Mouse (Mus musculus): Measurements from ENCODE around the gene Prpf8. TPM values are rescaled to one million over a fixed set of nuclear protein-coding genes. Genes with fewer than 3 reads are reported as not detected.
A peak's percentile ranks its signal among the peaks of the same experiment; 100 is the strongest.

The Prpf8 gene
- polyA plus RNA-seq, 1 experiment, result 110 TPM

GRCm38 (mm10) chr11:75558101-75558500 lies 71.5 kb downstream of the Prpf8 start:
- no peak for TF ChIP-seq POLR2A (IDR thresholded peaks at IDR 0.05; ENCODE audit: borderline replicate concordance, insufficient read depth, low read length)
- peak; percentile 46; the same call in 1 of the 2 replicates for TF ChIP-seq CTCF (IDR thresholded peaks at IDR 0.05; ENCODE audit: borderline replicate concordance, insufficient read depth, low read depth, low read length)
- DNase-seq, result peak in 1 of 2 experiments; percentile 23
- 93% methylated on average over 1 of the region's 1 CpGs for WGBS
- peaks cover 20% of the 10 kb centered on the region for H3K4me1 ChIP-seq (ENCODE audit: control insufficient read depth, insufficient read depth, low read length)
- H3K27ac ChIP-seq (ENCODE audit: insufficient read depth, low read length), result no peak overlapping the region
- no peak overlapping the region for H3K4me3 ChIP-seq (replicated peaks; ENCODE audit: insufficient read depth, low read depth, low read length)
- H3K27me3 ChIP-seq (ENCODE audit: control insufficient read depth, insufficient read depth, low read length), result no peaks in the 10 kb centered on the region

Other genes starting within 250 kb of the Prpf8 start
- 59.3 and 64.2 TPM in 2 replicates for gene Rpa1, start 138.5 kb upstream of the Prpf8 start, polyA plus RNA-seq (2012; rRNA removed)
- gene Smyd4, start 138.4 kb upstream of the Prpf8 start, polyA plus RNA-seq (2012; rRNA removed), result 9.1 and 9.2 TPM in 2 replicates
- gene Serpinf1, start 64.1 kb upstream of the Prpf8 start, polyA plus RNA-seq (2012; rRNA removed), result 27.5 and 32.9 TPM in 2 replicates
- gene Serpinf2, start 47.2 kb upstream of the Prpf8 start, polyA plus RNA-seq (2012; rRNA removed), result 0.13 and 0.15 TPM in 2 replicates
- 15.1 and 15.3 TPM in 2 replicates for gene Wdr81, start 32.1 kb upstream of the Prpf8 start, polyA plus RNA-seq (2012; rRNA removed)
- gene Tlcd2, start 25.1 kb upstream of the Prpf8 start, polyA plus RNA-seq (2012; rRNA removed), result 0.56 and 0.70 TPM in 2 replicates
- 5.4 and 5.7 TPM in 2 replicates for gene Rilp, start 23.3 kb downstream of the Prpf8 start, polyA plus RNA-seq (2012; rRNA removed)
- 3.3 and 3.4 TPM in 2 replicates for gene Scarf1, start 26.7 kb downstream of the Prpf8 start, polyA plus RNA-seq (2012; rRNA removed)
- gene Slc43a2, start 44.9 kb downstream of the Prpf8 start, polyA plus RNA-seq (2012; rRNA removed), result 57.4 and 67.1 TPM in 2 replicates
- 295 and 319 TPM in 2 replicates for gene Pitpna, start 101.3 kb downstream of the Prpf8 start, polyA plus RNA-seq (2012; rRNA removed)
- 81.3 and 87.4 TPM in 2 replicates for gene Inpp5k, start 144.2 kb downstream of the Prpf8 start, polyA plus RNA-seq (2012; rRNA removed)
- 26.9 and 28.5 TPM in 2 replicates for gene Myo1c, start 163.7 kb downstream of the Prpf8 start, polyA plus RNA-seq (2012; rRNA removed)
- 80.6 and 83.1 TPM in 2 replicates for gene Crk, start 192.4 kb downstream of the Prpf8 start, polyA plus RNA-seq (2012; rRNA removed)
- 870 and 906 TPM in 2 replicates for gene Ywhae, start 246.1 kb downstream of the Prpf8 start, polyA plus RNA-seq (2012; rRNA removed)